Mouse (Mus musculus): ENCODE data around the gene Wipi2.
A peak's percentile ranks its signal among the peaks of the same experiment; 100 is the strongest.

The Wipi2 gene

DNA sequence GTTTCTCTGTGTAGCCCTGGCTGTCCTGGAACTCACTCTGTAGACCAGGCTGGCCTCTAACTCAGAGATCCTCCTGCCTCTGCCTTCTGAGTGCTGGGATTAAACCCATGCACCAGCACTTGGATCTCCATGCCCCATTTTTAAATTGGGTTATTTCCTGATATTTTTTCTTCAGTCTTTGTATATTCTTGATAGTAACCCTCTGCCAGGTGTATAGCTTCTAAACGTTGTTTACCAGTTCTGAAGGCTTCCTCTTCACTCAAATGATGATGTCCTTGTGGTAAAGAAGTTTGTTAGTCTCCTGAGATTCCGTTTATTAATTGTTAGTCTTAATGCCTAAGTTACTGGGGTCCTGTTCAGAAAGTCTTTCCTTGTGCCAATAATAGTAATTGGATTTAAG, at the start of gene Wipi2:
TSS of gene Wipi2 (plus strand) at position 301 of the 400 bp plus-strand sequence.
- no peak for DNase-seq

DNA sequence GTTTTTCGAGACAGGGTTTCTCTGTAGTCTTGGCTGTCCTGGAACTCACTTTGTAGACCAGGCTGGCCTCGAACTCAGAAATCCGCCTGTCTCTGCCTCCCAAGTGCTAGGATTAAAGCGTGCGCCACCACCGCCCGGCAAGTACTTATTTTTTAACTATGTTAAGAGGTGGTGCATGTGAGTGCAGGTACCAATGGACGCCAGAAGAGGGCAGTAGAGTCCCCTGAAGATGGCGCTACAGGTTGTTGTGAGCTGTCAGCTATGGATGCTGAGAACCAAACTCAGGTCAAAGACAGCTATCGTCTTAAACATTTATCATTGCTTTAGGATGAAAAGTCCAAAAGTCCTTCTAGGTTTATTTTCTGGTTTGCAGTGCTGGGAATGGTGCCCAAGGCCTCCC, 49.3 kb upstream of the Wipi2 start:
- no peak for DNase-seq

GRCm38 (mm10) chr5:142581517-142581916, 46.0 kb upstream of the Wipi2 start:
- DNase-seq = peak; percentile 54

GRCm38 (mm10) chr5:142583616-142584126, 43.8 kb upstream of the Wipi2 start:
- no peak for DNase-seq

DNA sequence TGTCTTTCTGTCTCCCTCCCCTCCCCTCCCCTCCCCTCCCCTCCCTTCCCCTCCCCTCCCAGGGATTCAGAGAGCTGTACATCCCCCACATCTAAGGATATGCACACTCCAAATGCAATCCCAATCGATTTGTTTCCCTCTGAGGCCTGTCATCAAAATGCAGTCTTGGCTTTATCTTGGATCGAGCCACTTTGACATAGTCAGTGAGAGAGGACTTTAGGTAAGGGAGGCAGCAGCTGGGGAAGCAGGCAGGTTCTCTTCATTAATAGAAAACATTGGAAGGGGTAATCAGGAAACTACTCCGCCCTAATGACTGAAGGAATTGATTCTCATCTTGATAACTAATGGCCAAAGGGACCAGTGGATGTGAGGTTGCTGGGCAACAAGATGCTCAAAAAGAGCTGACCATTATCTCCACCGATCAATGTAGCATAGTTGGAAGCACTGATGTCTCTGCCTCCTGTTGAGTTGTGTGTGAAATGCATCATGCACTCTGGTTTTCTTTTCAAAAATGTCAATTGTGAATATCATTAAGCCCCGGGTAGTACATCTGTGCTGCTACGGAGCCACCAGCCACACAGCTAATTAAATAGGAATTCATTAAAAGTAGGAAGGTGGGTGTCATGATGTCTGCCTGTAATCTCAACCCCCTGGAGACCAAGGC, 36.4 kb upstream of the Wipi2 start:
- DNase-seq = no peak

- DNase-seq = no peak
Measured at GRCm38 (mm10) chr5:142595698-142596097, 31.8 kb upstream of the Wipi2 start.

- DNase-seq = no peak
Measured at GRCm38 (mm10) chr5:142596723-142597122, 30.8 kb upstream of the Wipi2 start.

DNA sequence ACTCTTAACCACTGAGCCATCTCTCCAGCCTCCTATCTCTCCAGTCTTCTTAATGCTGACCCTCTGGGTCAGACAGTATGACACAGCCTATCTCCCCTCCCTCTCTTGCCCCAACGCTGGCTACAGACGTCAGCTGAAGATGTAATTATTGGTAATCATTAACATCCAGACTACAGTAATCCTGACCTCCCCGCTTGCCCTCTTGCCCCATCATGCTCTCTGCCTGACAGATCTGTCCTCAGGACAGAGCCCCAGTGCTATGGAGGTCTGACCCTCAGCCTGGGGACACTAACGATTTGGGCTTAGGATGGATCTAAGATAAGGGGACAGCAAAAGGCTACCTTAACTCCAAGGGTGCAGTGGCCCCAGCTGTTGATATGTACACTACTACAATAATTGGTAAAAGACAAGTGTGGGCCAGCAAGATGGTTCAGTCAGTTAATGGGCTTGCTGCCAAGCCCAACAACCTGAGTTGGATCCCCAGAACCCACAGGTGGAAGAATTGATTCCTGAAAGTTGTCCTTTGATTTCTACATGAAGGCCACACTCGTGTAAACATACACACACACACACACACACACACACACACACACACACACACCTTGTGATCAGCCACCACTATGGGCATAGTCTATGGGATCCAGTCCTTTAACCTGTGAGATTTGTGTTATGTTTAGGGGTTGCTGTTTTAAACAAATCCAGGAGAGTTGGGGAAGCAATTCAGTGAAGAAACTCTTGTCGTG, 29.7 kb upstream of the Wipi2 start:
- DNase-seq = peak; percentile 22

GRCm38 (mm10) chr5:142604379-142604778, 23.1 kb upstream of the Wipi2 start:
- DNase-seq = no peak

DNA sequence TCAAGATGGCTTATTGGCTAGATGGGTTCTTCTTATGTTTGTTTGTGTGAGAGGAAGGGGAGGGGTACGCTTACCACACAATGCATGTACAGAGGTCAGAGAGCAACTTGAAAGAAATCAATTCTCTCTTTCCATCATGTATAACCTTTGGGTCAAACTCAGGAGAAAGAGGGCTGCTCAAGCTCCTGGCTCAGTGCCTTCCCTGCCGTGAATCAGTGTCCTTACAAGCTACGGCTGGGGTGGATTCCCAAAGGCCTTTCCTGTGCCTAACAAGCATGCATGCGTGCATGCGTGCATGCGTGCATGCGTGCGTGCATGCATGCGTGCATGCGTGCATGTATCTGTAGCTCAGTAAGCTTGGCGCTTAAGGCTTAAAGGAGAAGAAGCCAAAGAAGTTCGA, 22.2 kb upstream of the Wipi2 start:
- no peak for DNase-seq

DNA sequence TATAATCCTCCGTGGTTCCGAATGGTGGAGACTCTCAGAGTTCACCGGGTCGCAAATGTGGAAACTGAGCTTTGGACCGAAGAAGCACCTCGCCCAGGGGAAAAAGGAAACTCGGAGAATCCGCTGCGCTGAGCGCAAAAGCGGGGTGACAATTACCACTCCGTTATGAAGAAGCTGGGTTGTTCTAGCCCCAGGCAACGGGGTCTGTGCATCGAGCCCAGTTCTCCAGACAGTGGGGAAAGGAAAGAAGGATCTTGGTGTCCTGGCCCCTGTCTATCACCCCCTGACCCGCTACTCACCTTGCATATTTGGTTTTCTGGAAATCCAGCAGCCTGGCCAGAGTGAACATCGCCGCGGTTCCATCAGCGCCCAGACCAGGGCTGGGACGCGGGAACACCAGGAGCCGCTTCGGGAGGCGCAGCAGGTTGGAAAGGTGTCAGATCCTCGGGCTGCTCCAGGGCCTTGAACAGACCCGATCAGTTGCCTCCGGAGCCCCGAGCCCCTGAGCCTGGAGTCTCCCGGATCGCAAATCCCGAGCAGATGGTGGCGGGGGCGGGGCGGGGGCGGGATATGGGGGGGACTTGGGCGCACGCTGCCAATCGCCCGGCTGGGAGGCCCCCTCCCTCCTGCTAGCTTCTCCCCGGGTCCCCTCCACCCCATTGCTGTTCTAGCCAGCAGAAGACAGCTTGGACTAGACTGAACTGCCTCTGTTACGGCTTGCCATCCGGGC, 19.1 kb upstream of the Wipi2 start, which contains the start of gene Mmd2:
TSS of gene Mmd2 (minus strand) at position 542 of the 730 bp plus-strand sequence.
- DNase-seq = no peak

DNA sequence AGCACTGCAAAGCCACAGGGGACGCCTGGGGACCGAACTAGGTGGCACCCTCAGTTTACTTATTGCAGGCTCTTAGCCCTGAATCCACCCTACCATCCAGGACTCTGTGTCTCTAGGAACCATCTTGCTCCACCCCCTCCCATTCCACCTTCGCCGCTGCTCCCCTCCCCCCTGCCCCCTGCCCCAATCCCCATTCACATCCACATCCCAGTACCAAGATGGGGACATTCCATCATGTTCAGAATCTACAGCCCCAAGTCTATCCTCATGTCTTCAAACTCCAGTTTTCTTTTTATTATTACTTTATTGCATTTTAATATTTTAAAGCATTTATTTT, 18.5 kb upstream of the Wipi2 start:
- DNase-seq = no peak

DNA sequence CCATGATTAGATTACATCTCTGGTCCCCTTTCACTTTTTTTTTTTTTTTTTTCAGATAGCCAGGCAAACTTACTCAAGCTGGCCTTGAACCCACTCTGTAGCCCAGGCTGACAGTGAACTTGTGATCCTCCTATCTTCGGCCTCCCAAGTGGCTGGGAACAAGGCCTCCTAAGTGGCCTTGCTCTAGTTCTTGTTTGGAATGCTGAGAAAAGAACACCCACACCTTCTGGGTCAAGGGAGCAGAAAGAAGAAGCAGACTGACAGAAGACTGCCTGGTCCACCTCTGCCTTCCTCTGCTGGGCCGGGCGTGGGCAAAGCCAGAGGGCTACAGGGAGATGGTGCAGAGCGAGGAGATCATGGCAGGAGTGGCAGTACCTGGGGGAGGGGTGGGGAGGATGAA, 17.1 kb upstream of the Wipi2 start:
- no peak for DNase-seq

- no peak for DNase-seq
Measured at GRCm38 (mm10) chr5:142614513-142614912, 13.0 kb upstream of the Wipi2 start.

DNA sequence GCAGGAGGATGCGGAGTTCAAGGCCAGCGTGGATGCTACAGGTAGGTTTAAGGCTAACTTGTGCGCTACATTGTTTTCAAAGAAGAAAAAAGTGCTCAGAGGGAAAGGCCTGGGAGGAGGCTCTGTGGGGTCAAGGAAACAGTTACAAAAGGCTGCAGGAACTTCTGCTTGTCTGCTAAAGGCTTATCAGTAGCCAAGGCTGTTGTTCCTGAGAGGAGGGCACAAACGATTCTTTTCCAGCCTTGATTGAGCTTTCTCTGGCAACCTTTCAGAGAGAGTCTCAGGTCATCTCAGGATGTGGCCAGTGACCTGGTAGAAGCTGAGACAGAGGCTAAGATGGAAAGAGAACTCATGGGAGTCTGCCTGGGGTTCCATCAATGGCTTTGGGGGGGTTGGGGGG, 11.9 kb upstream of the Wipi2 start:
- DNase-seq = no peak

GRCm38 (mm10) chr5:142616326-142616725, 11.2 kb upstream of the Wipi2 start:
- DNase-seq = no peak

DNA sequence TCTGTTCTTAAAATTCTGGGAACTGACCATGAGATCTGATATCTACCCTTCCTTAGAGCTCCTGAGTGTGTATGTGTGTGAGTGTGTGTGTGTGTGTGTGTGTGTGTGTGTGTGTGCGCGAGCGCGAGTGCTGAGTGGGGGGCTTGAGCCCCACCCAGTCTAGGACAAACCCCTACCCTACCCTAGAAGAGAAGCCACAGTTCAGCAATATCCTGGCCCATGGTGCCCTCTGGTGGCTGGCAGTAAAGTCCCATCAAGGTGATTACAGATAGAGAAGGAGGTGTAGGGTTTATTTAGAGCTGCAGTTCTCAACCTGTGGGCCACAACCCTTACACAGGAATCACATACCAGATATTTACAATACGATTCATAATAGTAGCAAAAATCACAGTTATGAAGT, 7.6 kb upstream of the Wipi2 start:
- peak; percentile 56 for DNase-seq

GRCm38 (mm10) chr5:142621421-142621820, 6.1 kb upstream of the Wipi2 start:
- peak; percentile 23 for DNase-seq

- no peak for DNase-seq
Measured at GRCm38 (mm10) chr5:142622134-142622533, 5.4 kb upstream of the Wipi2 start.

GRCm38 (mm10) chr5:142623080-142623479, 4.4 kb upstream of the Wipi2 start:
- no peak for DNase-seq

- peak; percentile 98 for DNase-seq
Measured at GRCm38 (mm10) chr5:142628726-142629662, 1.5 kb downstream of the Wipi2 start.

DNA sequence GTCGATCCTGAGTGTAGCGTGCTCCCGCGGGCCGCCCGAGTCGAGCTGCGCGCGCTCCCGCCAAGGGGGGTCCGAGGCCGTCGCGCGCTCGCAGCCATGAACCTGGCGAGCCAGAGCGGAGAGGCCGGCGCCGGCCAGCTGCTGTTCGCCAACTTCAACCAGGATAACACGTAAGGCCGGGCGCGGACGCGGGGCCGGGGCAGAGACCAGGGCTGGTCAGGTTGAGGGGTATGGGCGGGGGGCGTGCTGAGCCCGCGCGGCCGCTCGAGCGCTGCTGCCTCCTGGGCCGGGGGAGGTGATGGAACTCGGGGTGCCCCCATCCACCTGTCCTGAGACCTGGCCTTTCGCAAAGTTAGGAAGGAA, 2.1 kb downstream of the Wipi2 start:
- DNase-seq = no peak

DNA sequence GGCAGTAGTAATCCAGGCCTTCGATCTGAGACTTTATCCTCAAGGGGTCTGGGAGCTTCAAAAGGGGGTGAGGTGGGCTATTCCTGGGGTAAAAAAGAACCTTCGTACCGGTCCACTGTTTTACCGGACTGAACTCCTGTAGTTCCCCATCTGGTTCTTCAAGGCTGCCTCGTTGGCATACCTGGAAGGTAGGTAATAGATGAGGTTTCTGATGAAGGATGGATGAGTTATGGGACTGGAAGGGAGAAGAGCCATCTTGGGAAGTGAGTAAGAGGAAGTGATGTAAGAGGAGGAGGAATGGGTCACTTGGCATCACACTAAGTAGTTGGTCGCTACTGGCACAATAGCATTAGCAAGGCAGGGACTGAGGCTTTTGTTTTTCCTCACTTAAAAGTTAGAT, 2.7 kb downstream of the Wipi2 start:
- DNase-seq = peak; percentile 28
